Mouse (Mus musculus): ENCODE data around the gene Cacng2. TPM values are rescaled to one million over a fixed set of nuclear protein-coding genes. Genes with fewer than 3 reads are reported as not detected.
"Not testable (repeated sequence)": the region's sequence is repeated elsewhere in the genome, so short reads cannot be mapped to it uniquely, and the experiment has no call there.

Gene Cacng2
- polyA plus RNA-seq, 1 experiment from 2014 or later, result 0.25 TPM

DNA sequence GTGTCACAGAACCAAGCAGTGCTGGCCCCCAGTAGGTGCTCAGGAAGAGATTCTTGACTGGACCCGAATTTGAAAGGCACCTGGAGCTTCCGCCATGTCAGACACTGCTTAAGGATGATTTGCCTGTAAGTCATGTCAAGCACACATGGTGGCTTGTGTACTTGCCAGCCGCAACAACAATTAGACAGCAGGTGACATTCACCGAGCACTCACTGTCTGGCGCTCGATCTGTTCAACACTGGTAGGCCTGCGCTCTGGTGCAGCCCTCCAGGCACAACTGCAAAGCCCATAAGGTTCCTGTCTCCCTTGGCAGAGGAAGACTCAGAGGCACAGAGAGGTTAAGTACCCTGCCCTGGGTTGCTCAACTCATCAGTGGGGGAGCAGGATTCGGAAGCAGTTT lies 77.1 kb downstream of the Cacng2 start:
- ATAC-seq (replicated peaks; ENCODE audit: insufficient number of reproducible peaks, low FRiP score, low TSS enrichment, low read depth) (no peak), DNase-seq (ENCODE audit: low spot score) (no peak)
- Histone ChIP-seq H3K9me3 (replicated peaks; ENCODE audit: control insufficient read depth, low read length) (no peaks in the 10 kb centered on the region), H3K4me3 (ENCODE audit: low read depth, low read length) (no peak overlapping the region), H3K4me2 (ENCODE audit: low read depth, low read length) (no peak overlapping the region), H3K27ac (replicated peaks; ENCODE audit: low read depth, low read length) (no peak overlapping the region), H3K4me1 (ENCODE audit: control insufficient read depth, insufficient read depth, low read length) (no peaks in the 10 kb centered on the region), H3K27me3 (ENCODE audit: control insufficient read depth, insufficient read depth, low read length) (no peaks in the 10 kb centered on the region), H3K36me3 (replicated peaks; ENCODE audit: control insufficient read depth, insufficient read depth, low read depth, low read length) (no peaks in the 10 kb centered on the region), H3K9ac (replicated peaks; ENCODE audit: low read length) (no peak overlapping the region)
- WGBS, result 90% methylated on average over 8 of the region's 8 CpGs

DNA sequence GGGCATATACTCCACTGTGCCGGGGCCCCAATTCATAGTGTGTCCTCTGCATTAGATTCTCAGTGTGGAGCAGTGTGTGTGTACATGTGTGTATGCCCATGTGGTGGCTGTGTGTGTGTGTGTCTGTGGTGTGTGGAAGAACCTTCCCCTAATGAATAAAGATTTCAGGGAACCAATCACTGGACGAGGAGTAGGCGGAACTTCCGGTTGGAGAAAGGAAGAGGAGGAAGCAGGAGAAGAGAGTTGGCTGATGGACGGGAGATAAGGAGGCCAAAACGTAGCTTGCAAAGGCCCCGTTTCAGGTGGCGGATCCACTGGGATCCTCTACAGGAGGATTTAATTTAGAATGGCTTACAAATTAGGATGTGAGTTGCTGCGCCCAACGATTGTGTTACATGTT lies 82.2 kb downstream of the Cacng2 start:
- Histone ChIP-seq H3K36me3 (replicated peaks; ENCODE audit: control insufficient read depth, insufficient read depth, low read depth, low read length) (no peaks in the 10 kb centered on the region), H3K9ac (replicated peaks; ENCODE audit: low read length) (no peak overlapping the region), H3K27me3 (ENCODE audit: control insufficient read depth, insufficient read depth, low read length) (no peaks in the 10 kb centered on the region), H3K4me3 (ENCODE audit: low read depth, low read length) (no peak overlapping the region), H3K4me2 (ENCODE audit: low read depth, low read length) (no peak overlapping the region), H3K4me1 (ENCODE audit: control insufficient read depth, insufficient read depth, low read length) (no peaks in the 10 kb centered on the region), H3K9me3 (replicated peaks; ENCODE audit: control insufficient read depth, low read length) (no peaks in the 10 kb centered on the region), H3K27ac (replicated peaks; ENCODE audit: low read depth, low read length) (no peak overlapping the region)
- ATAC-seq (replicated peaks; ENCODE audit: insufficient number of reproducible peaks, low FRiP score, low TSS enrichment, low read depth), result no peak
- no peak for DNase-seq (ENCODE audit: low spot score)
- 84% methylated on average over 10 of the region's 10 CpGs for WGBS

DNA sequence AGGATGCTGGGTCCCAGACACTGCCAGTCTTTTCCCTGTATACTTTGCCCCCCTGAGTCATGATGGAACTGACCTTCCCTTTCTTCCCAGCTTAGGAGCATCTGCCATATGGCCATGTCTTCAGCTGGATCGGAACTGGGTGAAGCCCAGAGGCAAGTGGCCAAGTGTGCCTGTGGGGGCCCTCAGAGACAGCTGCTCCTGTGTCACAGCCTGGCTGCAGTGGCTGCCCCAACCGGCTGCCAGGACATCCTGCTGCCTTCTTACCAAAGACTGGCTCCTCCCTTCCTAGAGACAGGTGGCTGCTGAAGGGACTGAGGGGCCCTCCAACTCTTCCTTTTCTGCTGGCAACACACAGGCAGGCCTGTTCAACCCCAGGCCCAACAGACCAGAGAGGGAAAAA lies 83.2 kb downstream of the Cacng2 start:
- Histone ChIP-seq H3K36me3 (replicated peaks; ENCODE audit: control insufficient read depth, insufficient read depth, low read depth, low read length) (no peaks in the 10 kb centered on the region), H3K9me3 (replicated peaks; ENCODE audit: control insufficient read depth, low read length) (no peaks in the 10 kb centered on the region), H3K27me3 (ENCODE audit: control insufficient read depth, insufficient read depth, low read length) (no peaks in the 10 kb centered on the region), H3K4me3 (ENCODE audit: low read depth, low read length) (no peak overlapping the region), H3K9ac (replicated peaks; ENCODE audit: low read length) (no peak overlapping the region), H3K27ac (replicated peaks; ENCODE audit: low read depth, low read length) (no peak overlapping the region), H3K4me1 (ENCODE audit: control insufficient read depth, insufficient read depth, low read length) (no peaks in the 10 kb centered on the region), H3K4me2 (ENCODE audit: low read depth, low read length) (no peak overlapping the region)
- ATAC-seq (replicated peaks; ENCODE audit: insufficient number of reproducible peaks, low FRiP score, low TSS enrichment, low read depth) (no peak), DNase-seq (ENCODE audit: low spot score) (no peak)
- 62% methylated on average over 2 of the region's 2 CpGs for WGBS

DNA sequence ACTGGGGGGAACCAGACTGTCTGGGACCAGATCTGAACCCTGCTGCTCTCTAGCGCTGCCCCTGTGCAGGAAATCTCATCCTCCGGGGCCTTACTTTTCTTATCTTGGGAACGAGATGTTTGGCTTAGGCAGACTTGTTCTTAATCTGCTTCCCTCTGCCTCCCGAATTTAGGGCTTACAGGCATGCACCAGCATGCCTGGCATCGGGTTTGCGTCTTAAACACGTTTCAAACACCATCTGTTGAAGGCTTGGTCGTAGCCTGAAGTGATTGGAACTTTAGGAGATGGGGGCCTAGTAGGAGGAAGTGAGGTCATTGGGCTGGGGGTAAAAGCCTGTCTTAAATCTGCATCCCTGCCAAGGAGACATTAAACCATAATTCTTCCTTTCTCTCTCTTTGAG lies 89.9 kb downstream of the Cacng2 start:
- H3K4me2 ChIP-seq (ENCODE audit: low read depth, low read length), result no peak overlapping the region
- H3K27ac ChIP-seq (replicated peaks; ENCODE audit: low read depth, low read length), result no peak overlapping the region
- no peak overlapping the region for H3K4me3 ChIP-seq (ENCODE audit: low read depth, low read length)
- ATAC-seq (replicated peaks; ENCODE audit: insufficient number of reproducible peaks, low FRiP score, low TSS enrichment, low read depth) (no peak), DNase-seq (ENCODE audit: low spot score) (no peak)
- 72% methylated on average over 8 of the region's 8 CpGs for WGBS
- no peaks in the 10 kb centered on the region for H3K9me3 ChIP-seq (replicated peaks; ENCODE audit: control insufficient read depth, low read length)
- no peaks in the 10 kb centered on the region for H3K4me1 ChIP-seq (ENCODE audit: control insufficient read depth, insufficient read depth, low read length)
- H3K9ac ChIP-seq (replicated peaks; ENCODE audit: low read length), result no peak overlapping the region
- H3K36me3 ChIP-seq (replicated peaks; ENCODE audit: control insufficient read depth, insufficient read depth, low read depth, low read length), result no peaks in the 10 kb centered on the region
- no peaks in the 10 kb centered on the region for H3K27me3 ChIP-seq (ENCODE audit: control insufficient read depth, insufficient read depth, low read length)

DNA sequence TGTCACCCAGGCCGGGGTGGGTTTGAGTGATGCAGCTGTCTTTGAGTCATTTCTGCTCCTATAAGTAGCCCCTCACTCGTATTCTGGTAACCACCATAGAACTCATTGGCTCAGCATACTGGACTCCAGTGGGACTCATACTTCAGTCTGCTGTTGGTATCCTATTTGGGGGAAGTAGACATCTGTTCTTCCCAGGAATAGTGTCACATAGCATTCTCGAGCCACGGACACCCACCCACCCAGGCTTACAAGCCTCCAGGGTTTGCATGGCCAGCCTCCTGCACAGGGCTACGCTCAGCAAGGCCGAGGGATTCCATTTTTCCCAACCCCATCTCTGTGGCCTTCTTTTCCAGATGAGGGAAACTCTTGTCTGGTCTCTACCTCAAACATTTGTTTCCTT lies 93.3 kb downstream of the Cacng2 start:
- Histone ChIP-seq H3K27me3 (ENCODE audit: control insufficient read depth, insufficient read depth, low read length) (no peaks in the 10 kb centered on the region), H3K4me2 (ENCODE audit: low read depth, low read length) (no peak overlapping the region), H3K9ac (replicated peaks; ENCODE audit: low read length) (no peak overlapping the region), H3K9me3 (replicated peaks; ENCODE audit: control insufficient read depth, low read length) (no peaks in the 10 kb centered on the region), H3K4me1 (ENCODE audit: control insufficient read depth, insufficient read depth, low read length) (no peaks in the 10 kb centered on the region), H3K36me3 (replicated peaks; ENCODE audit: control insufficient read depth, insufficient read depth, low read depth, low read length) (no peaks in the 10 kb centered on the region), H3K27ac (replicated peaks; ENCODE audit: low read depth, low read length) (no peak overlapping the region), H3K4me3 (ENCODE audit: low read depth, low read length) (no peak overlapping the region)
- ATAC-seq (replicated peaks; ENCODE audit: insufficient number of reproducible peaks, low FRiP score, low TSS enrichment, low read depth) (no peak), DNase-seq (ENCODE audit: low spot score) (no peak)
- WGBS, result 86% methylated on average over 6 of the region's 6 CpGs

DNA sequence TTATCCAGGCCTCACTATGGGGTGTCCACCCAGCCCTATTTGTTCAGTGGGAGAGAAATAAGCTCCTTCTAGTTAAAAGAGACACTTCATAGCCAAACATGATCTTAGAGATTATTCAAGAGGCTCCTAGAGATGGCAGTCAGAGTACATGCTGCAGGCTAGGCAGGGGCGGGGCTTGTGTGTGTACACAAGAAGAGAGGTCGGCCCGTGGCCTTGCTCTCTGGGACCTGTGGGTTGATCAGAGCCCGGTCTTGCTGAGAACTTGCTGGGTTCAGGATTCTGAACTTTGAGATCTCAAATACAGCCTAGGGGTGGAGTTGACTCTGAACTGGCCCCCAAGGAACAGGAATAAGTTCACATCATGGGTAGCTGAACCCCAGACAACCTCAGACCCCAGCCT lies 95.6 kb downstream of the Cacng2 start:
- Histone ChIP-seq H3K27me3 (ENCODE audit: control insufficient read depth, insufficient read depth, low read length) (no peaks in the 10 kb centered on the region), H3K36me3 (replicated peaks; ENCODE audit: control insufficient read depth, insufficient read depth, low read depth, low read length) (no peaks in the 10 kb centered on the region), H3K9me3 (replicated peaks; ENCODE audit: control insufficient read depth, low read length) (no peaks in the 10 kb centered on the region), H3K9ac (replicated peaks; ENCODE audit: low read length) (no peak overlapping the region), H3K27ac (replicated peaks; ENCODE audit: low read depth, low read length) (no peak overlapping the region), H3K4me3 (ENCODE audit: low read depth, low read length) (no peak overlapping the region), H3K4me1 (ENCODE audit: control insufficient read depth, insufficient read depth, low read length) (no peaks in the 10 kb centered on the region), H3K4me2 (ENCODE audit: low read depth, low read length) (no peak overlapping the region)
- DNase-seq (ENCODE audit: low spot score) (no peak), ATAC-seq (replicated peaks; ENCODE audit: insufficient number of reproducible peaks, low FRiP score, low TSS enrichment, low read depth) (no peak)
- WGBS, result 58% methylated on average over 4 of the region's 4 CpGs

DNA sequence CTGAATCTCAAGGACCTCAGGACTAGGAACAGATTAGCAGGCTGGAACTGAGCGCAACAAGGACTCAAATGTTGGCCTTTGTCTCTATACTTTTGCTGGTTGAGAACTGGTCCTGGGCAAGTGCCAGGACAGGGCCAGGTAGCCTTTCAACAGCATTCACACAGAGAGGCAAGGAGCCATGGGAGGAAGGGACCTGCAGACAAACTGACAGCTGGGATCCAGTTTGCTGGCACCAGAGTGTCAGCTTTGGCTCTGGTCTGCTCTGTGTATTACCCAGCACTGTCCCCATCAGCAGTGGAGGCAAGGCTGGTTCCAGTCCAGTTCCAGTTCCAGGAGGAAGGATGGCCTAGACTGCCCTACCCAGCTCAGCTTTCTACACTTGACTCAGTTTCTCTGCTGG lies 105.8 kb downstream of the Cacng2 start:
- no peaks in the 10 kb centered on the region for H3K9me3 ChIP-seq (replicated peaks; ENCODE audit: control insufficient read depth, low read length)
- no peak overlapping the region for H3K4me2 ChIP-seq (ENCODE audit: low read depth, low read length)
- no peaks in the 10 kb centered on the region for H3K27me3 ChIP-seq (ENCODE audit: control insufficient read depth, insufficient read depth, low read length)
- ATAC-seq (replicated peaks; ENCODE audit: insufficient number of reproducible peaks, low FRiP score, low TSS enrichment, low read depth), result no peak
- H3K4me1 ChIP-seq (ENCODE audit: control insufficient read depth, insufficient read depth, low read length), result no peaks in the 10 kb centered on the region
- H3K4me3 ChIP-seq (ENCODE audit: low read depth, low read length), result no peak overlapping the region
- no peak overlapping the region for H3K9ac ChIP-seq (replicated peaks; ENCODE audit: low read length)
- WGBS, result 75% methylated on average over 1 of the region's 1 CpGs
- no peak overlapping the region for H3K27ac ChIP-seq (replicated peaks; ENCODE audit: low read depth, low read length)
- DNase-seq (ENCODE audit: low spot score), result no peak
- no peaks in the 10 kb centered on the region for H3K36me3 ChIP-seq (replicated peaks; ENCODE audit: control insufficient read depth, insufficient read depth, low read depth, low read length)

DNA sequence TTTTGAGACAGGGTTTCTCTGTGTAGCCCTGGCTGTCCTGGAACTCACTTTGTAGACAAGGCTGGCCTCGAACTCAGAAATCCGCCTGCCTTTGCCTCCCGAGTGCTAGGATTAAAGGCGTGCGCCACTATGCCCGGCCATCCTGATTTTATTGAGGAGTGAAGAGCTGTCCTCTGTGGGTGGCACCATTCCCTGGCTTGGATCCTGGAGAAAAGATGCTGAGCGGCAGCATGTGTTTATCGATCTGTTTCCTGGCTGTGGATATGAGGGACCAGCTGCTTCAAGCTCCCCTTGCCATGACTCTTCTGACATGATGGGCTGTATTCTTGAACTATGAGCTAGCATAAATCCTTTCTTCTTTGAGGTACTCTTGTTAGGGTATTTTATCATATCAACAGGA lies 111.6 kb downstream of the Cacng2 start:
- not testable (repeated sequence) for H3K9me3 ChIP-seq (replicated peaks; ENCODE audit: control insufficient read depth, low read length); H3K36me3 ChIP-seq (replicated peaks; ENCODE audit: control insufficient read depth, insufficient read depth, low read depth, low read length); ATAC-seq (replicated peaks; ENCODE audit: insufficient number of reproducible peaks, low FRiP score, low TSS enrichment, low read depth); H3K4me2 ChIP-seq (ENCODE audit: low read depth, low read length); H3K9ac ChIP-seq (replicated peaks; ENCODE audit: low read length); DNase-seq (ENCODE audit: low spot score); H3K4me3 ChIP-seq (ENCODE audit: low read depth, low read length); H3K27ac ChIP-seq (replicated peaks; ENCODE audit: low read depth, low read length); H3K4me1 ChIP-seq (ENCODE audit: control insufficient read depth, insufficient read depth, low read length); H3K27me3 ChIP-seq (ENCODE audit: control insufficient read depth, insufficient read depth, low read length)
- 90% methylated on average over 8 of the region's 8 CpGs for WGBS

DNA sequence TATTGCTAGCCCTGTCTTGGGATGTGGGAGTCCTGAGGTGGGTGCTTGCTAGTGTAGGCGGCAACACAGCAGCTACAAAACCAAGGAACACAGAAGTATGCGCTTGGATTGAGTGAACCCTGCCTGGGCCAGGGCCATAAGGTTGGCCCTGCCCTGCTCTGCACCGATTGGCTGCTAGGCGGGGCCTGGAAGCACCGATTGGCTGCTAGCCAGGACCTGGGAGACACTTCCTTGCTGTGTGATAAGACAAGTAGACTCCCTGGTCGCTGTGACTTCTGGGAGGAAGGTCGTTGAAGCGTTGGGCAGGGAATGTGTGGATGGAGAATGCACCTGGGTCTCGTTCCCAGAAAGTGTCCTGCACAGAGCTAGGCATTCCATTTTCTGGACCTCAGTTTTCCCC lies 115.9 kb downstream of the Cacng2 start:
- DNase-seq (ENCODE audit: low spot score), result no peak
- Histone ChIP-seq H3K27ac (replicated peaks; ENCODE audit: low read depth, low read length) (no peak overlapping the region), H3K4me2 (ENCODE audit: low read depth, low read length) (no peak overlapping the region), H3K9ac (replicated peaks; ENCODE audit: low read length) (no peak overlapping the region), H3K4me1 (ENCODE audit: control insufficient read depth, insufficient read depth, low read length) (no peaks in the 10 kb centered on the region), H3K36me3 (replicated peaks; ENCODE audit: control insufficient read depth, insufficient read depth, low read depth, low read length) (no peaks in the 10 kb centered on the region), H3K27me3 (ENCODE audit: control insufficient read depth, insufficient read depth, low read length) (no peaks in the 10 kb centered on the region), H3K9me3 (replicated peaks; ENCODE audit: control insufficient read depth, low read length) (no peaks in the 10 kb centered on the region), H3K4me3 (ENCODE audit: low read depth, low read length) (no peak overlapping the region)
- WGBS, result 54% methylated on average over 9 of the region's 9 CpGs
- no peak for ATAC-seq (replicated peaks; ENCODE audit: insufficient number of reproducible peaks, low FRiP score, low TSS enrichment, low read depth)
